Mouse (Mus musculus): ENCODE measurements around the gene Sec31a. TPM values are rescaled to one million over a fixed set of nuclear protein-coding genes. Genes with fewer than 3 reads are reported as not detected.

The Sec31a gene
- total RNA-seq, 2 experiments from 2014 or later = 90.3 to 103 TPM

Other genes starting within 250 kb of the Sec31a start
- gene Lin54, start 84.4 kb upstream of the Sec31a start, total RNA-seq (2021) = 10 to 100 TPM; 15.1 to 18.8 TPM
- gene Cops4, start 102.1 kb upstream of the Sec31a start, total RNA-seq (2021) = 10 to 100 TPM; 75.6 to 77.3 TPM
- gene Plac8, start 156.0 kb upstream of the Sec31a start, total RNA-seq (2021) = not detected

Data from layer of hippocampus, postnatal 10 days (tissue).